Mouse (Mus musculus): ENCODE results near the gene Scube3.

Scube3 gene

GRCm38 (mm10) chr17:28141771-28142699 lies at the start of gene Scube3:
Gene Scube3 (plus strand): TSS chr17:28142141.
- in situ Hi-C loops (cut with MboI; ENCODE audit: low sequenced_read_pairs) = no loop called here

- in situ Hi-C loops (cut with MboI; ENCODE audit: low sequenced_read_pairs) = no loop called here
Observed at GRCm38 (mm10) chr17:28092297-28092696, 49.6 kb upstream of the Scube3 start.

DNA sequence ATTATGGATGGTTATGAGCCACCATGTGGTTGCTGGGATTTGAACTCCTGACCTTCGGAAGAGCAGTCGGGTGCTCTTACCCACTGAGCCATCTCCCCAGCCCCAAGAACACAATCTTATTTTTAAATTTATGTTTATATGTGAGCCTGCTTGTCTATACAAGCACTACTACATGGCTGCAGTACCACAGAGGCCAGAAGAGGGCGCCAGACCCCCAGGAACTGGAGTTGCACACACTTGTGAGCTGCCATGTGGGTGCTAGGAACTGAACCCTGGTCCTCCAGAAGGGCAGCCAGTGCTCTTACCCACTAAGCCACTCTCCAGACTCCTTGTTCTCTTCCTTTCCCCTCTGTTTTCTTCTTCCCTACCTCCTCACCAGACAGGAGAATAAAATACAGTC lies 48.1 kb upstream of the Scube3 start:
- in situ Hi-C loops (cut with MboI; ENCODE audit: low sequenced_read_pairs) = no loop called here

- in situ Hi-C loops (cut with MboI; ENCODE audit: low sequenced_read_pairs) = no loop called here
Observed at GRCm38 (mm10) chr17:28096418-28096817, 45.5 kb upstream of the Scube3 start.

DNA sequence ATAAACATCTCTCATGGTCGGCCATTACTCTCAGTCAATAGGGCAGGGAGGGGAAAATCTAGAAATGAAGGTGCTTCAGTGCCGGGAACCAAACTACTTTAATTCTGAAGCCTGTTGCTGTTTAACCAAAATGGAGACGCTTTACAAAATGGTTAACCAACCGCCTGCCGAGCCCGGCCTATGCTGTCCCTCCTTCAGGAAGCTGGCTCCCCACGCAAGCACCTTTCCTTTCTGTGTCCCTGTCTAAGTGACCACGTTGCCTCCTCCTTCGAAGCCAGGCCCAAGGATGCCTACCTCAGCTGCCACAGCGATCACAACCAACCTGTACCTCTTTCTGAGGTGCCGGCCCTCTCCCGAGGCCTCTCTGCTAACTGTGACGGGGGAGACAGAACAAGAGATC lies 44.6 kb upstream of the Scube3 start:
- in situ Hi-C loops (cut with MboI; ENCODE audit: low sequenced_read_pairs) = no loop called here

GRCm38 (mm10) chr17:28099086-28099485 lies 42.9 kb upstream of the Scube3 start:
- in situ Hi-C loops (cut with MboI; ENCODE audit: low sequenced_read_pairs) = no loop called here

DNA sequence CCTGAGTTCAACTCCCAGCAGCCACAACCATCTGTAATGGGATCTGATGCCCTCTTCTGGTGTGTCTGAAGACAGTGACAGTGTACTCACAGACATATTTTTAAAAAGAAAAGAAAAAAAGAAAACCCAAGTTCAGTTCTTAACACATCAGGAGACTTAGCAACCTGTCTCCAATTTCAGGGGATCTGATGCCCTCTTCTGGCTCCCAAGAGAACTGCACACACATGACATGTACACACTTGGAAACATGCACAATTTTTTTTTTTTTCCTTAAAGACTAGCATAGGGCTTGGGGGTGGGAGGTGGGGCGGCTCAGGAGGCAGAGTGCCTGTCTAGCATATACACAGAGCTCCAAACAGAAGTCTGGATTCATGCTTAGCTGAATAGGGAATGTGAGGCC lies 41.3 kb upstream of the Scube3 start:
- in situ Hi-C loops (cut with MboI; ENCODE audit: low sequenced_read_pairs) = no loop called here

DNA sequence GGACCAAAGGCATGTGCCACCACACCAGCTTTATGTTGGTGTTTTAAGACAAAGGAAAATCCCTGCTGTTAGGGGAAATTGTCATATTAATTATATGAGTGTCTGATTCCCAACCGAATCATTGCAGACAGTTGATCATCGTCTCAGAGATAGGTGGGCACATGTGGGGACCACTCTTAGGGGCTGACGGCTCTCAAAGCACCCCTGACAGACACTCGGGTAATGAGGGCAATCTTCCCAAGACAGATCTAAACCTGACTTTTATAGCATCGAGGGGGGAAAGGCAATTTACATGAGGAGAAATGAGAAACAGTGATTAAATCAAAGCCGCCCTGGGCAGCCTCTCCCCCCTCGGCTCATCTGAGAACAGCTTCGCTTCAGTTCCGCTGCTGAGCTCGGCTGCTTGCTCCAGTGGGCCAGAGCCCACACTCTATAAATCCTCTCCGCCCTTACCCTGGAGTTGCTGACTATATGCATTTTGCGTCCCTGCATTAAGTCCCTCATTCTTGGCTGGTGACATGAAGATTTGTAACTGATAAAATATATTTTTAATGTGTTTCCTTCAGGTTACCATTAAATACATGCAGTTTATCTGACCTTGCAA lies 40.6 kb upstream of the Scube3 start:
- in situ Hi-C loops (cut with MboI; ENCODE audit: low sequenced_read_pairs) = no loop called here

DNA sequence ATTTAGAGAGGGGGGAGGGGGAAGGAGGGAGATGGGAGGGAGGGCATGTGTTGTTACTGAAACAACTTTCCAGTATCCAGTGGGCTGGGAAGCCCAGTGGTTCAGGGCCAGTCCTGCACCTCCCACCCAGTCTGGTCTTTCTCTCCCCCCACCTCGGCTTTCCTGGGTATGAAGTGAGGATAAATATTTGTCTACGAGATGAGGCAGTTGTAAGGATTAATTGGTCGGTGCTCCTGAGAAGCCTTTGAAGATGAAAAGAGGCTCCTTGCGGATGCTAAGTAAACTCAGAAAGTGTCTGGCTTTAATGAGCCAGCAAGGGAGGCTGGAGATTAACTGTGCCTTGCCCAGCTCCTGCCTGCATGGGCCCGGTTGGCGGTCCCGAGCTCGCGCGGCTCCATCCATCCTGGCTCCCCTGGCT lies 40.0 kb upstream of the Scube3 start:
- in situ Hi-C loops (cut with MboI; ENCODE audit: low sequenced_read_pairs) = no loop called here

GRCm38 (mm10) chr17:28104416-28104815 lies 37.5 kb upstream of the Scube3 start:
- in situ Hi-C loops (cut with MboI; ENCODE audit: low sequenced_read_pairs) = no loop called here

DNA sequence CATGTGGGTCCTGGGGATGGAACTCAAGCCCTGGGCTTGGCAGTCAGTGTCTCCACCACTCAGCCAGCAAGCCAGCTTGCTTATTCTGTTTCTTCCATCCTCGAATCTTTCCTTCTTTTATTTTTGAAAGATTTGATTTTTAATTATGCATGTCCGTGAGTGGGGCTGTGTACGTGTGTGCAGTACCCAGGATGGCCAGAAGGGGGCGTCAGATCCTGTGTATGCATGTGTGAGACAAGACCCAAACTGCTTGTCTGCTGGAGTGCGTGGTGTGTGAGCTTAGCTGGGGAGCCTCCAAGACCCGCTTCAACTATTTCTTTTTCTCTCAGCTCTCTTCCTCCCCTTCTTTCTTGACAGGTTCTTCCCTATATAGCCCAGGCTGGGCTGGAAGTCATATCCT lies 35.6 kb upstream of the Scube3 start:
- in situ Hi-C loops (cut with MboI; ENCODE audit: low sequenced_read_pairs) = no loop called here

- in situ Hi-C loops (cut with MboI; ENCODE audit: low sequenced_read_pairs) = no loop called here
Observed at GRCm38 (mm10) chr17:28107275-28107674, 34.7 kb upstream of the Scube3 start.

DNA sequence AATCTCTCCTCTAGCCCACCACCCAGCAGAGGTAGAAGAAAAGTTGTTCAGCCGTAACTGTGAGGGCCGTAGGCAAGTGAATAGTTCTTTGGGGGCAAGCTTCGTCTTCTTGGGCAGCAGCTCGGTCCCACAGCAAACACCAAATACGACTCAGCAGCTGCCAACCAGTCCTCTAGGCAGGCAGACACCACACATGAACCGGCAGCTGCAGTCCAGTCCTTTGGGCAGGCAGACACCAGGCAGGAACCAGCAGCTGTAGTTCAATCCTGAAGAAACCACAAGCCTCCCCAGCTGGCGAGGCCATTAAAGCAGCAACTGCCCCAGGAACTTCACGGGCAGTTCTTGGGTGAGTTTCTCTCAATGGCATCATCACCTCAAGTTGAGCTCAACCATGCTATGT lies 29.7 kb upstream of the Scube3 start:
- in situ Hi-C loops (cut with MboI; ENCODE audit: low sequenced_read_pairs) = no loop called here

- in situ Hi-C loops (cut with MboI; ENCODE audit: low sequenced_read_pairs) = no loop called here
Observed at GRCm38 (mm10) chr17:28116335-28116734, 25.6 kb upstream of the Scube3 start.

GRCm38 (mm10) chr17:28117451-28118209 lies 24.3 kb upstream of the Scube3 start:
- in situ Hi-C loops (cut with MboI; ENCODE audit: low sequenced_read_pairs) = no loop called here

GRCm38 (mm10) chr17:28120460-28120859 lies 21.5 kb upstream of the Scube3 start:
- in situ Hi-C loops (cut with MboI; ENCODE audit: low sequenced_read_pairs) = no loop called here

DNA sequence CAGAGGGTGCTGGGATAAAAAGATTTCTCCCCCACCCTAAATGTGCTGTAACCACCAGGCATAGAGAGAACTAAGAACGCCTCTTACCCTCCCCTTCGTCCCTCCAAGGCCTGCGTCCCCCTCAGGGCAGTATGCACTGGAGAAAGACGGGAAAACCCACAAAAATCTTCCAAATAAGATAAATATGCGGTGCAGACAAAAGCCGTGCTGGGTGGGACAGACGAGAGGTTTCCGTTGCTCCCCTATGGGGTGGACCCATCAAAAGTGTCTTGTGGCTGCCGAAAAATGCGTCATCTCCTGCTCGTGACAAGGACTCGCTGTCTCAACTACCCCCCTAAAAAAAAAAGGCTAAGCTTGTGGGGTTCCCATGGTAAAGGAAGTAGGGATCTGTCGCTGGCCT lies 19.0 kb upstream of the Scube3 start:
- in situ Hi-C loops (cut with MboI; ENCODE audit: low sequenced_read_pairs) = no loop called here

- in situ Hi-C loops (cut with MboI; ENCODE audit: low sequenced_read_pairs) = no loop called here
Observed at GRCm38 (mm10) chr17:28123627-28124026, 18.3 kb upstream of the Scube3 start.

- in situ Hi-C loops (cut with MboI; ENCODE audit: low sequenced_read_pairs) = no loop called here
Observed at GRCm38 (mm10) chr17:28124368-28124767, 17.6 kb upstream of the Scube3 start.

DNA sequence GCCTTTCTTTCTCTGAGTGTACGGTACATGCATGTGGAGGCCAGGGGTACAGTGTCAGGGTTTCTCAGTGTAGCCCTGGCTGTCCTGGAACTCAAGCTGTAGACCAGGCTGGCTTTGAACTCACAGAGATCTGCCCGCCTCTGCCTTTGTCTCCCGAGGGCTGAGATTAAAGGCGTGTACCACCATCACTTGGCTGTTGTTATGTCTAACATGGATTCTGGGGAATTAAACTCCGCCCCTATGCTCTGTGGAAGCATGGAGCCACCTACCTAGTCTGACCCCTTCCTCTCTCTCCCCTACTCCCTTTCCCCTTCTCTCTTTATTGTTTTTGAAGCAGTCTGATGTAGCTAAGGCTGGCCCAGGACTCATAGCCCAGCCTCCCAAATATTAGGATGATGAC lies 12.1 kb upstream of the Scube3 start:
- in situ Hi-C loops (cut with MboI; ENCODE audit: low sequenced_read_pairs) = no loop called here

GRCm38 (mm10) chr17:28130391-28131125 lies 11.4 kb upstream of the Scube3 start:
- in situ Hi-C loops (cut with MboI; ENCODE audit: low sequenced_read_pairs) = no loop called here

Data from CH12F3 (cell line).